Comparison of ENCODE assay signal across 27 mouse cellular contexts in genomic region chr19:58776461-58776860, GRCm38 (mm10). TPM values are rescaled to one million over a fixed set of nuclear protein-coding genes. Genes with fewer than 3 reads are reported as not detected.
DNase-seq lines count a peak whose midpoint lies in the region; ATAC-seq and TF ChIP-seq lines count a peak whose summit lies in the region.
"Had no signal": no experiment of that assay in that cellular context is flagged by ENCODE, and none has a peak within 500 bp of the region (broad histone marks: within the 10 kb centered on the region; RNA-seq: fewer than 3 reads in every experiment).

No protein-coding gene starts in this region.

- no peak overlapping the region for H3K27ac ChIP-seq in embryonic facial prominence, embryonic 14.5 days (replicated peaks; ENCODE audit: low read depth, low read length)
- H3K27ac ChIP-seq in embryonic facial prominence, embryonic 10.5 days (replicated peaks) = no peak overlapping the region
- H3K27ac ChIP-seq in forebrain, embryonic 11.5 days (ENCODE audit: low read depth, low read length) = no peak overlapping the region
- no peak overlapping the region for H3K27ac ChIP-seq in forebrain, postnatal 0 days (ENCODE audit: low read depth, low read length)

- no peak for TF ChIP-seq CTCF in forebrain, postnatal 0 days (IDR thresholded peaks at IDR 0.05; ENCODE audit: low read depth)

- no peaks in the 10 kb centered on the region for H3K9me3 ChIP-seq in embryonic facial prominence, embryonic 14.5 days (ENCODE audit: control insufficient read depth, low read length)
- no peaks in the 10 kb centered on the region for H3K9me3 ChIP-seq in embryonic facial prominence, embryonic 10.5 days
- no peaks in the 10 kb centered on the region for H3K9me3 ChIP-seq in forebrain, embryonic 11.5 days (ENCODE audit: control insufficient read depth, low read length)
- H3K9me3 ChIP-seq in forebrain, postnatal 0 days (ENCODE audit: low read length) = no peaks in the 10 kb centered on the region

- no peak for ATAC-seq in embryonic facial prominence, embryonic 14.5 days (ENCODE audit: low read depth)
- no peak for ATAC-seq in forebrain, embryonic 11.5 days (replicated peaks; ENCODE audit: low FRiP score)
- no peak for ATAC-seq in forebrain, postnatal 0 days
- ATAC-seq: activated CD4-positive, CD25-positive, alpha-beta regulatory T cell, adult 4 months; CD4-positive, CD25-positive, alpha-beta regulatory T cell, adult 4 months; Patski had no signal

- no peak overlapping the region for H3K9ac ChIP-seq in embryonic facial prominence, embryonic 14.5 days (ENCODE audit: low read depth, low read length)
- H3K9ac ChIP-seq in forebrain, embryonic 11.5 days (ENCODE audit: low read length) = no peak overlapping the region
- H3K9ac ChIP-seq in forebrain, postnatal 0 days = no peak overlapping the region

- peak; percentile 29 for DNase-seq in embryonic facial prominence, embryonic 14.5 days (ENCODE audit: low spot score)
- DNase-seq in embryonic facial prominence, embryonic 10.5 days (ENCODE audit: low spot score) = no peak
- DNase-seq in forebrain, embryonic 11.5 days (ENCODE audit: low spot score) = peak; percentile 7
- no peak for DNase-seq in forebrain, postnatal 0 days
- peak; percentile 76 for DNase-seq in fat pad, adult 2 months (ENCODE audit: extremely low read depth, low read depth, low spot score)
- DNase-seq in gonadal fat pad, adult 2 months (ENCODE audit: low read depth) = peak; percentile 75
- no peak for DNase-seq in adrenal gland, adult (ENCODE audit: inconsistent age in 2 of 2, low spot score in 1 of 2)
- no peak for DNase-seq in frontal cortex, adult 2 months (ENCODE audit: extremely low spot score in 1 of 2, low spot score in 1 of 2)
- DNase-seq: adrenal gland, adult 2 months; adrenal gland, adult 8-10 months; adrenal gland, postnatal 10 days; adrenal gland, postnatal 14 days; adrenal gland, postnatal 25 days; adrenal gland, postnatal 36 days; B cell, adult 2 months; cerebellum, adult 11 months; cerebellum, adult 11-12 months; cerebellum, adult 18-20 months had no signal

- 70% methylated on average over 5 of the region's 5 CpGs for WGBS in embryonic facial prominence, embryonic 14.5 days
- 74% methylated on average over 5 of the region's 5 CpGs for WGBS in embryonic facial prominence, embryonic 10.5 days
- WGBS in forebrain, embryonic 11.5 days = 79% methylated on average over 5 of the region's 5 CpGs
- WGBS in forebrain, postnatal 0 days = 76% methylated on average over 5 of the region's 5 CpGs

- no peak overlapping the region for H3K4me2 ChIP-seq in embryonic facial prominence, embryonic 14.5 days (ENCODE audit: low read depth, low read length)
- no peak overlapping the region for H3K4me2 ChIP-seq in forebrain, embryonic 11.5 days (ENCODE audit: low read depth, low read length, severe bottlenecking)
- H3K4me2 ChIP-seq in forebrain, postnatal 0 days (ENCODE audit: low read depth) = no peak overlapping the region

- no peaks in the 10 kb centered on the region for H3K27me3 ChIP-seq in embryonic facial prominence, embryonic 14.5 days (replicated peaks; ENCODE audit: control insufficient read depth, insufficient read depth, low read length)
- H3K27me3 ChIP-seq in embryonic facial prominence, embryonic 10.5 days (replicated peaks; ENCODE audit: low read depth, poor library complexity, severe bottlenecking) = no peaks in the 10 kb centered on the region
- no peaks in the 10 kb centered on the region for H3K27me3 ChIP-seq in forebrain, embryonic 11.5 days (ENCODE audit: control insufficient read depth, insufficient read depth, low read length)
- no peaks in the 10 kb centered on the region for H3K27me3 ChIP-seq in forebrain, postnatal 0 days (ENCODE audit: insufficient read depth, low read length)
- H3K27me3 ChIP-seq: CH12.LX had no signal

- no peaks in the 10 kb centered on the region for H3K4me1 ChIP-seq in embryonic facial prominence, embryonic 14.5 days (ENCODE audit: control insufficient read depth, insufficient read depth, low read length)
- H3K4me1 ChIP-seq in embryonic facial prominence, embryonic 10.5 days = no peaks in the 10 kb centered on the region
- H3K4me1 ChIP-seq in forebrain, embryonic 11.5 days (replicated peaks; ENCODE audit: control insufficient read depth, insufficient read depth, low read length) = no peaks in the 10 kb centered on the region; the same call in 1 of the 2 replicates
- H3K4me1 ChIP-seq in forebrain, postnatal 0 days (ENCODE audit: insufficient read depth) = no peaks in the 10 kb centered on the region

- H3K4me3 ChIP-seq in embryonic facial prominence, embryonic 14.5 days (ENCODE audit: low read depth, low read length) = no peak overlapping the region
- no peak overlapping the region for H3K4me3 ChIP-seq in embryonic facial prominence, embryonic 10.5 days
- no peak overlapping the region for H3K4me3 ChIP-seq in forebrain, embryonic 11.5 days (ENCODE audit: low read depth, low read length)
- no peak overlapping the region for H3K4me3 ChIP-seq in forebrain, postnatal 0 days (ENCODE audit: low read depth, low read length)

- H3K36me3 ChIP-seq in embryonic facial prominence, embryonic 14.5 days (ENCODE audit: control insufficient read depth, insufficient read depth, low read length) = no peaks in the 10 kb centered on the region
- no peaks in the 10 kb centered on the region for H3K36me3 ChIP-seq in embryonic facial prominence, embryonic 10.5 days (replicated peaks)
- no peaks in the 10 kb centered on the region for H3K36me3 ChIP-seq in forebrain, embryonic 11.5 days (ENCODE audit: control insufficient read depth, insufficient read depth, low read length)
- no peaks in the 10 kb centered on the region for H3K36me3 ChIP-seq in forebrain, postnatal 0 days (ENCODE audit: insufficient read depth)
- H3K36me3 ChIP-seq: G1E had no signal

RNA-seq across cellular contexts. Expression of gene Pnliprp2, which starts 16.9 kb away (rescaled TPM):
- polyA plus RNA-seq in embryonic facial prominence, embryonic 14.5 days (2014; fragmentation: Nextera tagmentation; extraction: Ambion mirVana) = not detected in 2 replicates
- 0.09 TPM in 1 of 2 replicates, not detected in the other for polyA plus RNA-seq in embryonic facial prominence, embryonic 10.5 days (2016; fragmentation: Nextera tagmentation; extraction: Ambion mirVana)
- polyA plus RNA-seq in forebrain, embryonic 11.5 days (2014; fragmentation: Nextera tagmentation; extraction: Ambion mirVana) = not detected in 2 replicates
- total RNA-seq in forebrain, postnatal 0 days (2014; rRNA removed) = 0.08 TPM in 1 of 2 replicates, not detected in the other
- polyA plus RNA-seq in forebrain, postnatal 0 days (2015; fragmentation: Nextera tagmentation; extraction: Ambion mirVana) = 0.15 TPM in 1 of 2 replicates, not detected in the other
- 0.08 TPM in 2 replicates for polyA plus RNA-seq in gonadal fat pad, adult 2 months (2012; rRNA removed)
- 0.13 and 0.14 TPM in 2 replicates for polyA plus RNA-seq in frontal cortex, adult 2 months (2012; rRNA removed)
- total RNA-seq: adrenal gland, adult 18-20 months; adrenal gland, adult 2 months; adrenal gland, adult 8-10 months; adrenal gland, postnatal 10 days; adrenal gland, postnatal 14 days; adrenal gland, postnatal 25 days; adrenal gland, postnatal 36 days; G1E; MEL had no signal
- polyA plus RNA-seq: activated CD4-positive, CD25-positive, alpha-beta regulatory T cell, adult 4 months; adrenal gland, adult 2 months; C2C12; CD4-positive, CD25-positive, alpha-beta regulatory T cell, adult 4 months; G1E; Patski had no signal

RNA-seq across cellular contexts. Expression of gene 1700019N19Rik, which starts 17.8 kb away (rescaled TPM):
- not detected in 2 replicates for polyA plus RNA-seq in embryonic facial prominence, embryonic 14.5 days (2014; fragmentation: Nextera tagmentation; extraction: Ambion mirVana)
- 0.20 TPM in 1 of 2 replicates, not detected in the other for polyA plus RNA-seq in embryonic facial prominence, embryonic 10.5 days (2016; fragmentation: Nextera tagmentation; extraction: Ambion mirVana)
- not detected in 2 replicates for polyA plus RNA-seq in forebrain, embryonic 11.5 days (2014; fragmentation: Nextera tagmentation; extraction: Ambion mirVana)
- not detected in 2 replicates for total RNA-seq in forebrain, postnatal 0 days (2014; rRNA removed)
- not detected in 2 replicates for polyA plus RNA-seq in forebrain, postnatal 0 days (2015; fragmentation: Nextera tagmentation; extraction: Ambion mirVana)
- polyA plus RNA-seq in gonadal fat pad, adult 2 months (2012; rRNA removed) = 0.97 and 1.6 TPM in 2 replicates
- polyA plus RNA-seq in frontal cortex, adult 2 months (2012; rRNA removed) = 0.11 and 0.16 TPM in 2 replicates
- total RNA-seq: adrenal gland, adult 18-20 months; adrenal gland, postnatal 10 days; adrenal gland, postnatal 14 days; adrenal gland, postnatal 25 days; adrenal gland, postnatal 36 days; G1E; MEL had no signal
- polyA plus RNA-seq: activated CD4-positive, CD25-positive, alpha-beta regulatory T cell, adult 4 months; adrenal gland, adult 2 months; C2C12; CD4-positive, CD25-positive, alpha-beta regulatory T cell, adult 4 months; G1E; Patski had no signal

RNA-seq across cellular contexts. Expression of gene Pnliprp1, which starts 47.8 kb away (rescaled TPM):
- not detected in 2 replicates for polyA plus RNA-seq in embryonic facial prominence, embryonic 14.5 days (2014; fragmentation: Nextera tagmentation; extraction: Ambion mirVana)
- polyA plus RNA-seq in embryonic facial prominence, embryonic 10.5 days (2016; fragmentation: Nextera tagmentation; extraction: Ambion mirVana) = 0.31 TPM in 1 of 2 replicates, not detected in the other
- not detected in 2 replicates for polyA plus RNA-seq in forebrain, embryonic 11.5 days (2014; fragmentation: Nextera tagmentation; extraction: Ambion mirVana)
- 1.5 TPM in 1 of 2 replicates, not detected in the other for total RNA-seq in forebrain, postnatal 0 days (2014; rRNA removed)
- polyA plus RNA-seq in forebrain, postnatal 0 days (2015; fragmentation: Nextera tagmentation; extraction: Ambion mirVana) = 0.15 and 0.21 TPM in 2 replicates
- polyA plus RNA-seq in gonadal fat pad, adult 2 months (2012; rRNA removed) = 0.18 and 0.31 TPM in 2 replicates
- polyA plus RNA-seq in frontal cortex, adult 2 months (2012; rRNA removed) = not detected in 2 replicates
- total RNA-seq: adrenal gland, adult 18-20 months; adrenal gland, adult 2 months; adrenal gland, adult 8-10 months; adrenal gland, postnatal 25 days; adrenal gland, postnatal 36 days; CH12.LX; ES-E14; MEL had no signal
- polyA plus RNA-seq: activated CD4-positive, CD25-positive, alpha-beta regulatory T cell, adult 4 months; adrenal gland, adult 2 months; C2C12; CD4-positive, CD25-positive, alpha-beta regulatory T cell, adult 4 months; G1E; Patski had no signal

Comparison
In these comparisons a context has a peak if more than half of its experiments do, and no peak if none do; other contexts are left out.
1. DNase-seq: peak in embryonic facial prominence, embryonic 14.5 days (single experiment), forebrain, embryonic 11.5 days (single experiment), fat pad, adult 2 months (single experiment) and gonadal fat pad, adult 2 months (single experiment); none in embryonic facial prominence, embryonic 10.5 days (single experiment), forebrain, postnatal 0 days (single experiment), adrenal gland, adult (0 of 2) and frontal cortex, adult 2 months (0 of 2).